Mouse (Mus musculus): ENCODE measurements around the gene Cox4i1.

Gene Cox4i1

GRCm38 (mm10) chr8:120693861-120694493 is 26.0 kb downstream of the Cox4i1 start:
- DNase-seq (ENCODE audit: low spot score in 2 of 2) = no peak

GRCm38 (mm10) chr8:120696401-120697153 is 28.6 kb downstream of the Cox4i1 start:
- no peak for DNase-seq (ENCODE audit: low spot score in 2 of 2)

GRCm38 (mm10) chr8:120697154-120697978 is 29.3 kb downstream of the Cox4i1 start:
- DNase-seq (ENCODE audit: low spot score in 2 of 2) = peak; percentile 67 to 80

- peak in 1 of 2 experiments; percentile 49 for DNase-seq (ENCODE audit: low spot score in 2 of 2)
These were observed 29.9 kb downstream of the Cox4i1 start for GRCm38 (mm10) chr8:120697979-120698272.

GRCm38 (mm10) chr8:120698426-120698825 is 30.4 kb downstream of the Cox4i1 start:
- no peak for DNase-seq (ENCODE audit: low spot score in 2 of 2)

- DNase-seq (ENCODE audit: low spot score in 2 of 2) = no peak
These were observed 31.1 kb downstream of the Cox4i1 start for GRCm38 (mm10) chr8:120699079-120699478.

- DNase-seq (ENCODE audit: low spot score in 2 of 2) = no peak
These were observed 31.5 kb downstream of the Cox4i1 start for GRCm38 (mm10) chr8:120699565-120699964.

GRCm38 (mm10) chr8:120700053-120700452 is 32.0 kb downstream of the Cox4i1 start:
- DNase-seq (ENCODE audit: low spot score in 2 of 2) = no peak

GRCm38 (mm10) chr8:120701758-120702465 is 33.9 kb downstream of the Cox4i1 start:
- DNase-seq (ENCODE audit: low spot score in 2 of 2) = peak; percentile 75 to 89

- no peak for DNase-seq (ENCODE audit: low spot score in 2 of 2)
These were observed 36.2 kb downstream of the Cox4i1 start for GRCm38 (mm10) chr8:120704203-120704602.

- DNase-seq (ENCODE audit: low spot score in 2 of 2) = no peak
These were observed 37.1 kb downstream of the Cox4i1 start for GRCm38 (mm10) chr8:120705163-120705562.

- DNase-seq (ENCODE audit: low spot score in 2 of 2) = no peak
These were observed 38.2 kb downstream of the Cox4i1 start for GRCm38 (mm10) chr8:120706193-120706592.

- DNase-seq (ENCODE audit: low spot score in 2 of 2) = no peak
These were observed 41.2 kb downstream of the Cox4i1 start for GRCm38 (mm10) chr8:120709176-120709575.

GRCm38 (mm10) chr8:120715200-120715599 is 47.2 kb downstream of the Cox4i1 start:
- peak; percentile 60 to 81 for DNase-seq (ENCODE audit: low spot score in 2 of 2)

GRCm38 (mm10) chr8:120715996-120716680 is 48.1 kb downstream of the Cox4i1 start:
- peak; percentile 68 to 82 for DNase-seq (ENCODE audit: low spot score in 2 of 2)

GRCm38 (mm10) chr8:120719586-120720236 is 51.7 kb downstream of the Cox4i1 start:
- DNase-seq (ENCODE audit: low spot score in 2 of 2) = peak in 1 of 2 experiments; percentile 21

GRCm38 (mm10) chr8:120723025-120723424 is 55.0 kb downstream of the Cox4i1 start:
- DNase-seq (ENCODE audit: low spot score in 2 of 2) = no peak
